Mouse (Mus musculus): ENCODE data around the gene Fez1.

Gene Fez1

DNA sequence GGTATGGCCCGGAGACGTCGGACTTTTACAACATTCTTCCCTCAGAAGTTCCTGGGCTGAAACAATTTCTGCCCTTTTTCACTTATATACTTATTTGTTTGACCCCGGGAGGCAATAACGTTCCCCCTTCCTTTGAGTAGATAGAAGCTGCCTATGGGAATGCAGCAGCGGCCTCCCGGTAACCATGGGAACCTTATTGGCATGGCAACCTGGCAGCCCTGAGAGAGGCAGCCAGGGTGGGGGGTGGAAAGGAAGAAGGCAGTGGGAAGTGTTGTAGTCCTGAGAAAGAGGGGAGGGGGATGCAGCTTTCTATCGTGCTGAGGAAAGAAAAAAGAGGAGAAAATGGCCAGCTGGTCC lies at the start of gene Fez1:
Gene Fez1, plus strand, starts transcription at position 221 of the 357 bp plus-strand sequence.
- DNase-seq, result no peak

- no peak for DNase-seq
These were observed 37.7 kb upstream of the Fez1 start for GRCm38 (mm10) chr9:36783921-36784320.

- no peak for DNase-seq
These were observed 29.5 kb upstream of the Fez1 start for GRCm38 (mm10) chr9:36792191-36792590.

- DNase-seq, result no peak
These were observed 27.2 kb upstream of the Fez1 start for GRCm38 (mm10) chr9:36794487-36794886.

DNA sequence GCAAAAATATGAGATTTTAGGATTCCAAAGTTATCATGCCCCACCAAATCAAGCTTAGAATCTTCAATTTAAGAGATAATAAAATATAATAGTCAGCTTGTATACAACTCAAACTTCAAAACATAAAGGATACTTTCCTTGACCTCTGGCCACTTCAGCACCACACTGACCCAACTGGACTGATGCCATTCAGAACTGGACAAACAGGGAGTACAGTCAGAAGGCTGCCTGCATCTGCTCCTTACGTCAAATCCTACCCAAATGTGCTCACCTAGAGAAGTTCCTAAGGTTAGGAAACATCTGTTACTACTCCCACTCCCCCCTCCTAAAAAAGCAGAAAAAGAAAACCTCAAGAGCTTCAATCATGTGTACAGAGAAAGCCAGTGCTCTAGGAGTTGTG lies 26.1 kb upstream of the Fez1 start:
- no peak for DNase-seq

- DNase-seq, result no peak
These were observed 25.4 kb upstream of the Fez1 start for GRCm38 (mm10) chr9:36796224-36796623.

DNA sequence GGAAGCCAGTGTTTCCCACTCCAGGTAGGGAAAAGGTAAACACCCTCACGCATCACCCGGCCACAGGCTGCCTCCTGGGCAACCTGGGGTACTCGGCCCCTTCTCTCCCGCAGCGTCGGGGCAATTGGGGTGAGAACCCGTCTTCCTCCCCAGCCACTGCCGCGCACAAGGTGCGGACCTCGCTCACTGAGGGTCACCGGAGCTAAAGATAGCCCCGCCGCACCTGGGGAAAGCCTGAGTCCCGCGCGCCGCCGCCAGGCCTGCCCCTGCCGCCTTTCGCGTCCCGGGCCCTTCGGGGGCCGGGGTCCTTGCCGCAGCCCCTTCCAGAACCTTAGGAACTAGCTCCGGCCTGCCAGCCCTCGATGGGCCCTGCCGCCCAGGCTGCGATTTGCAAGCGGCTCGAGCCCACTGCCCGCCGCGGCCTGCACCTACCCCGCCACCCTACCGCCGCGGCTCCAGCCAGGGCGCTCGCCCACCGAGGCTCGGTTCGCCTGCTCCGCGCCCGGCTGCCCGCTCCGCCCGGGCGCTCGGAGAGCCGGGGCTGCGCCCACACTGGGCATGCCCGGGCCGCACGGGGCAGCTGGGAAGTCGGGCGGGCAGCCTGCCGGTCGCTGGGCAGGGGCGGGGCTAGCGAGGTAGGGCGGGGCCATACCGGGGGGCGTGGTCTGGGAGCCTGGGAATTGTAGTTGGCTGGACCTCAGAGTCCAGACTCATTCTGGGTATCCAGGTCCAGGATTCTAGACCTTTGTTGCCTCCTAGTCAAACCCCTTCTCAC lies 24.7 kb upstream of the Fez1 start, which contains the start of gene Ei24:
Gene Ei24, minus strand, starts transcription at position 613 of the 775 bp plus-strand sequence.
- peak; percentile 83 for DNase-seq

DNA sequence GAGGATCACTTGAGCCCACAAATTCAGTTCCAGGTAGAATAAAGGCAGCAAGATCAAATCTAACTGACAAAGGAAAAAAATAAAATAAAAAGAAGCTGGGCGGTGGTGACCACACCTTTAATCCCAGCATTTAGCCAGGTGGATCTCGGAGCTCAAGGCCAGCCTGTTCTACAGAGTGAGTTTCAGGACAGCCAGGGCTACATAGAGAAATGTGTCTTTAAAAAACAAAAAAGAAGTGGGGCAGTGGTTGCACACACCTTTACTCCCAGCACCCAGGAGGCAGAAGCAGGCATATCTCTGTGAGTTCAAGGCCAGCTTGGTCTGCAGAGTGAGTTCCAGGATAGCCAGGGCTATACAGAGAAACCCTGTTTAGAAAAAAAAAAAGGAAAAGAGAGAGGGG lies 19.7 kb upstream of the Fez1 start:
- no peak for DNase-seq

DNA sequence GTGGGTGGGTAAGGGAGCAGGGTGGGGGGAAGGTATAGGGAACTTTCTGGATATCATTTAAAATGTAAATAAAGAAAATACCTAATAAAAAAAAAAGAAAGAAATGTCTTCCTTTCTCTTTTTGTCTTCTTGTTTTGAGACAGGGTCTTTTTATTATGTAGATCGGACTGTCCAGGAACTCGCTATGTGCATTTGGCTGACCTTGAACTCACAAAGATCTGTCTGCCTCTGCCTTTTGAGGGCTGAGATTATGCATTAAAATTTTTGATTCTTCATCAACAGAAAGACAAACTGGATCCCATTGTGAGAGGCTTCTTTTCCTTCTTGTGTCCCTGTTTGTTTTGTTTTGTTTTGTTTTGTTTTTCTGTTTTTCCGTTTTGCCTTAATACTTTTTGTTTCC lies 18.7 kb upstream of the Fez1 start:
- DNase-seq, result no peak

- no peak for DNase-seq
These were observed 18.3 kb upstream of the Fez1 start for GRCm38 (mm10) chr9:36803386-36803785.

GRCm38 (mm10) chr9:36803926-36804325 lies 17.7 kb upstream of the Fez1 start:
- DNase-seq, result no peak

DNA sequence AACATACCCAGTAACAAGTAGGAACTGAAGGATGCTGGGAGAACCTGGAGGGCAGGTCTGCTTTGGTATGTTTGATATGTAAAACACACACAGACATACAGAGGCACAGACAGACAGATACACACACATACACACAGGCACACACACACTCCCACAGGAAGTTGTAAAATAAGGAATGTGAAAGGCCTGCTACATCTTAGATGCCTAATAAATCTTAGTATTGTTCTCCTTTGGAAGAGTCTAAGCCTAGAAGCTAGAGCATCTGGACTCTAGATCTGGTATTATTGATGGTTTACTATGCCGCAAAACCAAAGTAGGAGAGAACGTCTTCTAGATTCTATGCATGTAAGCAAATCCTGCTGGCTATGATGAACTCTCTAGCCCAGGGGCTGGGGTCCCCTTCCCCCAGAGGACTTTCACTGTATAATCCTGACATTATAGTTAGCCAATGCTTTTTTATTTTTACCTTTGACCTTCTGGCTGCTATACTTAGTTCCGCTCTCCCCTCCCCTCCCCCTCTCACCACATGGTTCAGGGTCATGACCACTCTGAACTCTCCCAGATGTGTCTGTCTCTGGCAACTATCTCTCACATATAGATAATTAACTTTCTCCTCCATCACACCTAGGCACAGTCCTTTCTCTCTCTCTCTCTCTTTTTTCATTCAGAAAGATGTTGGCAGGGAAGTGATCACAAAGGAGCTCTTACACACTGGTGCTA lies 16.2 kb upstream of the Fez1 start:
- DNase-seq, result no peak

DNA sequence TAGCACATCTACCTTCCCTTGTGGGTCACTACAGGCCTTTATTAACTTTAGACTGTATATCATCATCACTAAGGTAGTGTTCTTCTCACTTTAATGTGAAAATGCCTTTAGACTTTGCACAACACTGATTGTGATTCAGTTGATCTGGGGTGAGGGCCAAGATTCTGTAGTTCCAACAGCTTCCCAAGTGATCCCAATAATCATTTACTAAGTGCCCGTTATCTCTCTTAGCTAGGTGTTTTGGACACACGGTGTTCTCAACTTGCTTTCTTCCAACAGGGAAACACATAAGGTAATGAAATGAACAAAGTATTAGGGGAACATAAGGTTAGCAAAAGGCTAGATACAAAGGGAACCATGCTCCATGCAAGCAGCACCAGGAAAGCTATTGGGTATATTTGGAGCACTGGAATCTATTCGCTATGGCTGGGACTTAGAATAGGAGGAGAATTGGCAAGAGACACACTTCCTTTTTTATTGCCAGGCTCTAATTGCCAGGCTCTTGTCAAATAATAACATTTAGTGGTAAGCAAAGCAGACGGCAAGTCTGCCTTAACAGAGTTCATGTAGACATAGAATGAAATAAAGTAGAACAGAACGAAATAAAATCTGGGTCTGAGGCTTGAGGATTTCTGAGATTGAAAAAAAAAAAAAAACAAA lies 13.4 kb upstream of the Fez1 start:
- no peak for DNase-seq

DNA sequence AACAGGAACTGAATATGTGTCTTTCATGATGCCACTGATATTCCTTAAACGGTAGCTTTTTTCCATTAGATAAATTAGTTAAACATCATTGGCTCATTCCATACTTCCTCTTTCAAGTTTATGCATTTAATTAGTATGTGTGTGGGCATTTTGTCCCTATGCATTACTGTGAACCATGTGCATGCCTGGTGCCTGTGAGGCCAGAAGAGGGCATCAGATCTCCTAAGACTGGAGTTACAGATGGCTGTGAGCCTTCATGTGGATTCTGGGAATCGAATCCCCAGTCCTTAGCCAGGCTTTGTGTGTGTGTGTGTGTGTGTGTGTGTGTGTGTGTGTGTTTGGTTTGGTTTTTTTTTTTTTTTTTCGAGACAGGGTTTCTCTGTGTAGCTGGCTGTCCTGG lies 7.2 kb upstream of the Fez1 start:
- no peak for DNase-seq

- no peak for DNase-seq
These were observed 2.8 kb upstream of the Fez1 start for GRCm38 (mm10) chr9:36818905-36819304.

DNA sequence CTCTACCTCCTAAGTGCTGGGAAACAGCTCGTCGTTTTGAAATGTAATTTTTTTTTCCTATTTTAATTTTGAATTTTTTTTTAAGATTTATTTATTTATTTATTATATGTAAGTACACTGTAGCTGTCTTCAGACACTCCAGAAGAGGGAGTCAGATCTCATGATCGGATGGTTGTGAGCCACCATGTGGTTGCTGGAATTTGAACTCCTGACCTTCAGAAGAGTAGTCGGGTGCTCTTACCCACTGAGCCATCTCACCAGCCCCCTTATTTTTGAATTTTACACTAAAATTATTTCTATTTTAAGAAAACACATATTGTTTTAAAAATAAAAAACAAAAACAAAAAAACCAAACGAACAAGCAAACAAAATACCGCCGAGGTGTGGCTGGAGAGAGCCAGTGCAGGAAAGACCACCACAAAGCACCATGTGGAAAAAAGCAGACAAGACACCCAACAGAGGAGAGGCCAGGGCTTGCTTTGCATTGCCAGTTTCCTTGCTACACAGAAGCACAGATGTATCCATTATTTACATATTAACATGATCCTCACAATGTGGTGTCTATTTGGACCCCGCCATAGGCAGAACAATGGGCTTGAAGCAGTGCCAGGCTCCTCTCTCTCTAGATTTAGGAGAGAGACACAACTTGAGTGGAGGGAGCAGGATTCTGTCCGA lies 558 bp upstream of the Fez1 start:
- DNase-seq, result no peak

DNA sequence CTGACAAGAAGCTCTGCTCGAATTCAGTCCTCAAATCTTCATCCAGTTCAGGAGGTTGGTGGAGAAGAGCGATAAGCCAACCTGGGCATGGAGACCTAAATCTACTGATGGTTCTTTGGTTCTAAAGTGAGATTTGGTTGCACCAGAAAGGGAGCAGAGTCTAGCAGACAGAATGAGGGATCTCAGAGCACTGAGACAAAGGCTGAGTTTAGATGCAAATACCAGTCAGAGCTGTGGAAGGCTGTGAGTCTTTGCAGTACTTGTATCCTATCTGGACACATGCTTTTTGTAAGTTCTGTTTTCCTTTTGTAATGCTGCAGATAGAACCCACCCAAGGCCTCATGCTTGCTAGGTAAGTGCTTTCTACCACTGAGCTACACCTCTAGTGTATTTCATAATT lies 360 bp downstream of the Fez1 start:
- no peak for DNase-seq

DNA sequence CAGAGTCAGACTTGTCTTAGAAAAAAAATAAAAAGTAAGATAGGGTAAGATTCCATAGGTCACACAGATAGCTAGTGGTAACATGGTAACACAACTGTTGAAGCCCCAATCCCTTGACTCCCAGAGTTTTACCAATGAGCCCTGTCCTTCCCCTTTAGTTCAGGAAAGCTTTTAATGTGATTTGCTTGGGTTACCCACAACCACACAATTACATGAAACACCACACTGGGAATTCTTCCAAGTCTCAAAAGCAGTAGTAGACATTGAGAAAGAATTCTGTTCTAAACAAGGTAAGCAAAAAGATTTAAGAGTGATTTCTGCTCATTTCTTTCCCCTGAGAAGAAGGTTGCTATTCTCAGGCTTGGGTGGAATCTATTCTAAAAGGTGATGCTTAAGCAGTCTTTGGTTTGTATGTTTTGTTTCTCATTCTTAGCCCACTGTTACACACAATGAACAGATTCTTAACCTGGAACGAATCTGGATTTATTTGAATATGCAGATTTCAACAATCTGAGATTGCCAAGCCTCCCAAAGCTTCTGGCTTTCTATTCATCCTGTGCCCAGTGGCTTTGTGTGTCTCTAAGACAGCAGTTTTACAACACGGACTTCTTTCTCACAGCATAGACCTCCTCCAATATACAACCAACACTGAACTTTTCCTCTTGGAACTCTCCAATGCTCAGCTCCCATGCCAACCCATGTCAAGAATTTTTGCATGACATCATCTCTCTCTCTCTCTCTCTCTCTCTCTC lies 5.1 kb downstream of the Fez1 start:
- no peak for DNase-seq

DNA sequence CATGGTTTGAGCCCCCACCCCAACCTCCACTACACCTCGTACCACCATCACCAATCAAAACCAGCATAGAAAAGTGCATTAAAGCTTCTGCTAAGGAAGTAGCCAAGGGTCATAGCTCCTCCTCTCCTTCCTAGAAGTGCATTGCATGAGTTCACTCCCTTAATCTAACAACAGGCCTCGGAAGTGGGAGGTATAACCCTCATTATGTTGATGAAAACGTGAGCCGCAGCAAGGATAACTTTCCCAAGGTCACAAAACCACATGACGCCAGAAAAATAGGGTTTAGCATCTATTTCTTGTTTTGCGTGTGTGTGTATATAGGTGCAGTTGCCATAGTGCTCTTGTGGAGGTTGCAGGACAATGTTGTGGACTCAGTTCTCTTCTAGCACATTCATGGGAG lies 9.7 kb downstream of the Fez1 start:
- no peak for DNase-seq

DNA sequence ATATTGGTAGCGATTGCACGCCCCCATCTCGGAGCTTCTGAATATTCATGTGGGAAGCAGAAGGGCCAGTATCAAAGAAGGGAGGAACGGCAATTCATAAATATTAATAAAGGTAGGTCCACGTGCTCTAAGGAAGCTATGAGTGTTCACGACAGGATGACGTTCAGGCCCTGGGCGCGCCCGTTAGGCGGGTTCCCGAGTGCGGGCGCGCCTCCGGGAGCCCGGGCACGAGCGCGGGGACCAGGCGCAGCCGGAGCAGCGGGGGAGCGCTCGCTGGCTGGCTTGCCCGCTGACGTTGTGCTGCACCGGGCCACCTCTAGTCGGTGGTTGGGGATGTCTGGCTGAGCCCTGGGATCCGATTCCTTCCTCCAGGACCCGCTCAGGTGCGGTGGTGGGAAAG lies 10.9 kb downstream of the Fez1 start:
- no peak for DNase-seq

GRCm38 (mm10) chr9:36833043-36833881 lies 11.6 kb downstream of the Fez1 start:
- DNase-seq, result no peak

DNA sequence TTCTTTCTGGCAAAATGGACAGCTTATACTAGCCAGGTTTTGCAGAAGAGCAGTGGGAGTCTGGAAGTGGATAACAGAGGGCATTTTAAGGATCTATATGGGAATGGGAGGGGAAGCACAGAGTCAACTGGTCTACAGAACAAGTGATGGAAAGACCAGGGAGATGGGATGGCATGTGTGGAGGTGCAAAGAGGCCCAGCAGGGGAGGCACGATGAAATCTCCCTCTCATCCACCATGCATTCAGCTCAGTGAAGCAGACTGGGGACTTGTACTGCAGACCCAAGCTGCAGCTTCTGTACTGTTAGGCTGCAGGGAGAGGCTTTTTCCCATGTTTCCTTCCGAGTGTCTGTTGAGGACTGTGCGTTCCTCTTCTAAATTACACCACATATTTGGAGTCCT lies 12.2 kb downstream of the Fez1 start:
- no peak for DNase-seq

Data from thymus, postnatal 25 days (tissue).